Mouse (Mus musculus): ENCODE measurements at regions not wholly inside any gene's neighbourhood (a gene's known extent, or its start where the extent isn't known, plus 50 kb on each side); places are given as distances from the start of the nearest gene placed in this dataset.

DNA sequence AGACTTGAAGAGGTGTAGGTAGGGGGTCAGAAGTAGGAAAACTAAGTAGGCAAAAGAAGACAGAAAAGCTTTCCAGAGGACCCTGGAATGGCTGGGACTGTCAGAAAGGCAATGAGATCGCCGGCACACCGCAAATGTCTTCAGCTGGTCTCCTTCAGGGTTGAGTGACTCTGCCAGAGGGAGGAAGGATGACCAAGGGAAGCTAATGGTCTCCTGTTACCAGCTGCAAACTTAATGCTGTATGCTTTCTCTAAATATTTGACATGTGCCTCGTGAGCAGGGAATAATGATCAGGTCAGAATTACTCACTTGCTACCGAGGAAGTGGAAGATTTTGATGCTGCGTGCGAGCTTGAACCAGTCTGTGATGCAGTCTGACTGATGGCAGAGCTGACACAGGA is 125.2 kb upstream of the Syt6 start:
- Histone ChIP-seq H3K4me3 (ENCODE audit: low read depth, low read length) (no peak overlapping the region), H3K9ac (replicated peaks; ENCODE audit: low read depth, low read length) (no peak overlapping the region), H3K27ac (ENCODE audit: low read depth, low read length) (no peak overlapping the region), H3K9me3 (ENCODE audit: control insufficient read depth, low read length) (no peaks in the 10 kb centered on the region), H3K4me1 (ENCODE audit: control insufficient read depth, insufficient read depth, low read length) (no peaks in the 10 kb centered on the region), H3K27me3 (ENCODE audit: control insufficient read depth, insufficient read depth, low read length) (no peaks in the 10 kb centered on the region), H3K36me3 (ENCODE audit: control insufficient read depth, insufficient read depth, low read length) (no peaks in the 10 kb centered on the region), H3K4me2 (ENCODE audit: low read depth, low read length) (no peak overlapping the region)
- ATAC-seq (ENCODE audit: low read depth) = no peak
- 67% methylated on average over 7 of the region's 7 CpGs for WGBS

DNA sequence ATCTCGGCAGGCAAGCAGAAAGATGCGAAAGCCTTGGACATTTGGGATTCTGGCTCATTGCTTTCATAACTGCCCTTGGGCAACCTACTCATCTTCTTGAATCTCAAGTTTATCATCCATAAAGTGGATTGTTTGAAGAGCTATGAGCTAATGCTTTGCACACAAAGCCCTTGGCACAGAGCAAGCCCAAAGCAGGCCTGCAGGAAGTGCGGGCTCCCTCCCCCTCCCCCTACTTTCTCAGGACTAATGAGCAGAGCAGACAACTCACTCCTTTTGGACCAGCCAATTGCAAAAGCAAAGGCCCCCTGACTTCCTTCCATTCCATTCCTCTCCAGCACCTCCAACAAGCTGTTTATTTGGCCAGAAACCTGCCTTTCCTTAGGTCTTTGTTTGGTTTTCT is 123.1 kb upstream of the Syt6 start:
- Histone ChIP-seq H3K27ac (ENCODE audit: low read depth, low read length) (no peak overlapping the region), H3K4me1 (ENCODE audit: control insufficient read depth, insufficient read depth, low read length) (no peaks in the 10 kb centered on the region), H3K36me3 (ENCODE audit: control insufficient read depth, insufficient read depth, low read length) (no peaks in the 10 kb centered on the region), H3K4me3 (ENCODE audit: low read depth, low read length) (no peak overlapping the region), H3K27me3 (ENCODE audit: control insufficient read depth, insufficient read depth, low read length) (no peaks in the 10 kb centered on the region), H3K9ac (replicated peaks; ENCODE audit: low read depth, low read length) (no peak overlapping the region), H3K9me3 (ENCODE audit: control insufficient read depth, low read length) (no peaks in the 10 kb centered on the region), H3K4me2 (ENCODE audit: low read depth, low read length) (no peak overlapping the region)
- ATAC-seq (ENCODE audit: low read depth) = no peak
- 70% methylated on average over 3 of the region's 3 CpGs for WGBS

DNA sequence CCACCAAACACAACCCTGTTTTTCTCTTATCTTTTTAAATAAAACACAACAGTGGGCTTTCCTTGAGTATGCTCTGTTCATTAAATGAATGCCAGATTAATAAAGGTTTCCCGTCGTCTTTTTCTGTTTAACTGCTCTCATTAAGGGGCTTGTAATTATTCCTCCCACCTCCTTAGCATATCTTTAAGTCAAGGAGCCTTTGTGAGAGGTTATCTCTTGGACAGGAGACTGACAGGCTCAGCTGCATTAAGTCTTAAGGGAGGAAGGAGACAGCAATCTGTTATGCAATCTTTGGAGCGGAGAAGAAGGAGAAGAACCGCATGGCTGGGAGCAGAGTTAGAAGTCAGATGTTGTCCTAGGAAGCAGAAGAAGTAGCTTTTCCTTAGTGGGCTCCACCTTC is 111.3 kb upstream of the Syt6 start:
- Histone ChIP-seq H3K4me1 (ENCODE audit: control insufficient read depth, insufficient read depth, low read length) (peaks cover 4% of the 10 kb centered on the region), H3K4me2 (ENCODE audit: low read depth, low read length) (no peak overlapping the region), H3K36me3 (ENCODE audit: control insufficient read depth, insufficient read depth, low read length) (no peaks in the 10 kb centered on the region), H3K27ac (ENCODE audit: low read depth, low read length) (no peak overlapping the region), H3K9ac (replicated peaks; ENCODE audit: low read depth, low read length) (no peak overlapping the region), H3K9me3 (ENCODE audit: control insufficient read depth, low read length) (no peaks in the 10 kb centered on the region), H3K4me3 (ENCODE audit: low read depth, low read length) (no peak overlapping the region), H3K27me3 (ENCODE audit: control insufficient read depth, insufficient read depth, low read length) (no peaks in the 10 kb centered on the region)
- 44% methylated on average over 4 of the region's 4 CpGs for WGBS
- no peak for ATAC-seq (ENCODE audit: low read depth)

DNA sequence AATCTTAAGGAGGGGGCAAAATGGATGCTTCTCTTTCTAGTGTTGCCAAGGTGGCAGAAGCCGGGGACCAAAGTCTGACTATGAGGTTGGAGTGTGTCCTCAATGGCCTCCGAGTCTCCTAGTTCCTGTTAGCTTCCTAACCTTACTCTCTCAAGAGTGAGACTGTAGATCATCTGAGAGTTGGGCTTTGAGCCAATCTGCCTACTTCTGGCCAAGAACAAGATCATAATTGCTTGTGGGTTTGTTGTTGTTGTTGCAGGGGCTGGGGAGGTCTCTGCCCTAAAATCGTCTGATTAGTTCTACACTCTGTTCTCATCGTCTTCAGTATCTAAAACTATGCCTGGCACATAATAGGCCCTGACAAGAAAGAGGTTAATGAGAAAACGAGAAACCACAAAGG is 110.8 kb upstream of the Syt6 start:
- H3K9ac ChIP-seq (replicated peaks; ENCODE audit: low read depth, low read length) = no peak overlapping the region
- no peak overlapping the region for H3K27ac ChIP-seq (ENCODE audit: low read depth, low read length)
- no peaks in the 10 kb centered on the region for H3K36me3 ChIP-seq (ENCODE audit: control insufficient read depth, insufficient read depth, low read length)
- no peaks in the 10 kb centered on the region for H3K27me3 ChIP-seq (ENCODE audit: control insufficient read depth, insufficient read depth, low read length)
- H3K9me3 ChIP-seq (ENCODE audit: control insufficient read depth, low read length) = no peaks in the 10 kb centered on the region
- H3K4me1 ChIP-seq (ENCODE audit: control insufficient read depth, insufficient read depth, low read length) = peaks cover 4% of the 10 kb centered on the region
- no peak overlapping the region for H3K4me3 ChIP-seq (ENCODE audit: low read depth, low read length)
- WGBS = 65% methylated on average over 5 of the region's 5 CpGs
- H3K4me2 ChIP-seq (ENCODE audit: low read depth, low read length) = no peak overlapping the region
- no peak for ATAC-seq (ENCODE audit: low read depth)

DNA sequence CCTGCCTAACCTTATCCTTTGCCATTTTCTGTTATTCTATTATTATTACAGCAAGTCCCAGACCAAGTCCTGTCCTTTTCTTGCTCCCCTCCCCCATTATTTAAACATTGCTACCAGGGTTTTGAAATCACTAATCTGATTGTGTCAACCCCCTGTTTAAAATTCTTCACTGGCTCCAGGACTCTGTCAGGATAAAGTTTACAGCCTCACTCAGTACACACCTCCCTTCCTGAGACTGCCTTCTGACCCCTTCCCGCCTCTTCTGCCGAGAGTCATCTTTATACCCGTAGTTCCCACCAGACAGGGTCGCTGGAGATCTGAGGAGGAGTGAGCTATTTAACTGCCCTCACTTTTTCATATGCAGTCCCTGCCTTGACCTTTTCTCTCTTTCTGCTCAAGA is 110.3 kb upstream of the Syt6 start:
- Histone ChIP-seq H3K27me3 (ENCODE audit: control insufficient read depth, insufficient read depth, low read length) (no peaks in the 10 kb centered on the region), H3K27ac (ENCODE audit: low read depth, low read length) (no peak overlapping the region), H3K4me2 (ENCODE audit: low read depth, low read length) (no peak overlapping the region), H3K4me3 (ENCODE audit: low read depth, low read length) (no peak overlapping the region), H3K4me1 (ENCODE audit: control insufficient read depth, insufficient read depth, low read length) (peaks cover 4% of the 10 kb centered on the region), H3K9ac (replicated peaks; ENCODE audit: low read depth, low read length) (no peak overlapping the region), H3K9me3 (ENCODE audit: control insufficient read depth, low read length) (no peaks in the 10 kb centered on the region), H3K36me3 (ENCODE audit: control insufficient read depth, insufficient read depth, low read length) (no peaks in the 10 kb centered on the region)
- no peak for ATAC-seq (ENCODE audit: low read depth)
- whole genome bisulfite sequencing = 22% methylated on average over 4 of the region's 4 CpGs

DNA sequence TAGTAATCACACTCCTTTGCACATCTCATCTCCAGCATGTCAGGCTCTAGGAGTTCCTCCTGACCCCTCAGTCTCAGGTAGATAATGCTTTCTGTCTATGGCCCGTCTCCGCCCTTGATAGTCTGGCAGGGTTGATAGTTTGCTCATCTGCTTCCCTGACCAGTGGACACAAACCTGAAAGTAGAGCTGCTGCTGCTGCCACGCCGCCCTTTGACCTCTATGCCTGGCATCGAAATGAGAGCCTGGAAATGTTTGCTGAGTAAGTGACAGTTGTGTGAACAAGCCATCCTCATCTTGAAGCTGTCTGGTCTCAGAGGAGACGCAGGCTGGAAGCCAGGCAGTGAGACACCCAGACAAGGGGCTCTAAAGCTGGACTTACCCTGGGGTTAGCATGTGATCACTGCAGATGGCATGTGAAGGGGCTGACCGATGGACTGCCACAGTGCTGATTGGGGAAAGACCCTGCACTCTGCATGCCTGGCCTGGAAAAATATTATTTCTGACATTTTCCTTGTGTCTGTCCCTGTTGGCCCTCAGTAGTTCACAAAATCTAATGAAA is 109.8 kb upstream of the Syt6 start:
- H3K4me3 ChIP-seq (ENCODE audit: low read depth, low read length) = no peak overlapping the region
- no peaks in the 10 kb centered on the region for H3K27me3 ChIP-seq (ENCODE audit: control insufficient read depth, insufficient read depth, low read length)
- H3K9me3 ChIP-seq (ENCODE audit: control insufficient read depth, low read length) = no peaks in the 10 kb centered on the region
- H3K4me1 ChIP-seq (ENCODE audit: control insufficient read depth, insufficient read depth, low read length) = peaks cover 4% of the 10 kb centered on the region
- no peaks in the 10 kb centered on the region for H3K36me3 ChIP-seq (ENCODE audit: control insufficient read depth, insufficient read depth, low read length)
- no peak overlapping the region for H3K27ac ChIP-seq (ENCODE audit: low read depth, low read length)
- no peak for ATAC-seq (ENCODE audit: low read depth)
- no peak overlapping the region for H3K4me2 ChIP-seq (ENCODE audit: low read depth, low read length)
- WGBS = 79% methylated on average over 7 of the region's 7 CpGs
- no peak overlapping the region for H3K9ac ChIP-seq (replicated peaks; ENCODE audit: low read depth, low read length)

DNA sequence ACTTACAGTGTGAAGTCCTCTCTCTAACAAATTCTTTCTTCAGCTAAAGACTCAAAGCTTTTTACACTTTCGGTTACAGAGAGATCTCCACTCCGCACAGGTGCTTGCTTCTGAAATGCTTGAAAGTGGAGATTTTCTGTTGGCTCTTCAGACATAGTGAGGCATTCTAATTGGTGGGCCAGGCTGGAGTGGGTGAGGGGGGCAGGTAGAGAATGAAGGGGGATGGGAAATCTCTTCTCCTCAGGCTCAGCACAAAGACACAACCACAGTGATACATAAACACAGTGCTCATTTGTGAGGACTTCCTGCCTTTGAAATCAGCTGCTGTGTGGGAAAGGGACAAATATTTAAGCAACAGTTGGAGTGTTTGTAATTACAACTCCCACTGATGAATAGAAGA is 109.1 kb upstream of the Syt6 start:
- ATAC-seq (ENCODE audit: low read depth) = no peak
- no peak overlapping the region for H3K9ac ChIP-seq (replicated peaks; ENCODE audit: low read depth, low read length)
- no peak overlapping the region for H3K4me2 ChIP-seq (ENCODE audit: low read depth, low read length)
- no peaks in the 10 kb centered on the region for H3K36me3 ChIP-seq (ENCODE audit: control insufficient read depth, insufficient read depth, low read length)
- no peaks in the 10 kb centered on the region for H3K9me3 ChIP-seq (ENCODE audit: control insufficient read depth, low read length)
- no peaks in the 10 kb centered on the region for H3K27me3 ChIP-seq (ENCODE audit: control insufficient read depth, insufficient read depth, low read length)
- no peak overlapping the region for H3K27ac ChIP-seq (ENCODE audit: low read depth, low read length)
- 76% methylated on average over 2 of the region's 2 CpGs for WGBS
- H3K4me3 ChIP-seq (ENCODE audit: low read depth, low read length) = no peak overlapping the region
- H3K4me1 ChIP-seq (ENCODE audit: control insufficient read depth, insufficient read depth, low read length) = peaks cover 4% of the 10 kb centered on the region

DNA sequence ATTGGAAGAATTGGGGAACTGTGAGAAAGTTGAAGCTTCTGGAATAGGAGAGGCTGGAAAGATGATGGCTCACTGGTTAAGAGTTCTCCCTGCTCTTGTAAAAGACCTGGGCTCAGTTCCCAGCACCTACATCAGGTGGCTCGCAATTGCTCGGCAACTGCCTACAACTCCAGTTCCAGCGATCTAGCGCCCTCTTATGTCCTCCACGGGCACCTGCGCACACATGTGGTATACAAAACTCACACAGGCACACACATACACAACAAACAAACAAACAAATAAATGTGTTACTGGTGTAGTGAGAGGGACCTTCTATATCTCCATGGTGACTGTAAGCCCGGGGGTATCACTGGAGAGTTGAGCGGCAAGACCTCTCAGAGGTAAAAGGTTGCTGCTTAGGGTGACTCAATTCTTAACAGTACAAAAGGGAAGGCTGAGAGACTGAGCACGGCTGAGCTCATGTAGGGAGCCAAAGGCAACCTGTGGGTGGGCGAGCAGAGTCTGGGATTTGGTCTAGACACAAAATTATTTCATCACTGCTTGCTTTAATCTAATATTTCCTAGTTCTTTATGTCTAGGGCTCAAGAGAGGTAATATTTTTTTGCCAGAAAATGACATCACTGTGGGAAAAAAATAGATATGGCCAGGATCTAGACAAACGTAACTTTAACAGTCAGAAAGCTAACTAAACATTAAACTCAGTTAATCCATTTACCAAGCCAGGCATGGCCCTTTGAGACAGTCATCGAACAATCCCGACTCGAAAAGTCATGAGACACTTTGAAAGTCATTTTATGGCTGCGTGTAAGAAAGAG is 104.2 kb upstream of the Syt6 start:
- WGBS = 86% methylated on average over 15 of the region's 15 CpGs
- Histone ChIP-seq H3K27me3 (ENCODE audit: control insufficient read depth, insufficient read depth, low read length) (no peaks in the 10 kb centered on the region), H3K9me3 (ENCODE audit: control insufficient read depth, low read length) (no peaks in the 10 kb centered on the region), H3K9ac (replicated peaks; ENCODE audit: low read depth, low read length) (no peak overlapping the region), H3K4me3 (ENCODE audit: low read depth, low read length) (no peak overlapping the region), H3K36me3 (ENCODE audit: control insufficient read depth, insufficient read depth, low read length) (no peaks in the 10 kb centered on the region), H3K4me1 (ENCODE audit: control insufficient read depth, insufficient read depth, low read length) (no peaks in the 10 kb centered on the region), H3K27ac (ENCODE audit: low read depth, low read length) (no peak overlapping the region), H3K4me2 (ENCODE audit: low read depth, low read length) (no peak overlapping the region)
- ATAC-seq (ENCODE audit: low read depth) = no peak

DNA sequence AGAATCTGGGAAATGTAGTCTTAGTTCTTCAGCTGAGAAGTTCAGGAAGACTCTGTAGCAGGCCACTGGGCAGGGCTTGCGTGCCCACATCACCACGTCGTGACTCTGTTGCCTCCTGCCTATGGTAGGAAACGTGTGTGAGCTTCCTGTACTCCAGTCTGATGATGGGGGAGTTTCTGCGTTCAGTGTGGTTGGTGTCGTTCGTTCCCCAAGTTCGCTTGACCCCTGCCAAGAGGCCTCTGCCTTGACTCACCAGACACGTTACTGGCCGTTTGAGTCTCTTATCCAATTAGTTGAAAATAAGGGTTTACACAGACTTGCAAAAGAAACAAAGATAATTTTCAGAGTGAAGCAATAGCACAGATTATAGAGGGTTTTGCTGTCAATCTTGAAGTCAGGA is 102.4 kb upstream of the Syt6 start:
- Histone ChIP-seq H3K4me3 (ENCODE audit: low read depth, low read length) (no peak overlapping the region), H3K4me1 (ENCODE audit: control insufficient read depth, insufficient read depth, low read length) (no peaks in the 10 kb centered on the region), H3K4me2 (ENCODE audit: low read depth, low read length) (no peak overlapping the region), H3K27me3 (ENCODE audit: control insufficient read depth, insufficient read depth, low read length) (no peaks in the 10 kb centered on the region), H3K9ac (replicated peaks; ENCODE audit: low read depth, low read length) (no peak overlapping the region), H3K36me3 (ENCODE audit: control insufficient read depth, insufficient read depth, low read length) (no peaks in the 10 kb centered on the region), H3K27ac (ENCODE audit: low read depth, low read length) (no peak overlapping the region), H3K9me3 (ENCODE audit: control insufficient read depth, low read length) (no peaks in the 10 kb centered on the region)
- WGBS = 87% methylated on average over 10 of the region's 10 CpGs
- ATAC-seq (ENCODE audit: low read depth) = no peak
